Mouse (Mus musculus) hindbrain, embryonic 11.5 days (tissue): ENCODE data around the gene Cxcl16. TPM values are rescaled to one million over a fixed set of nuclear protein-coding genes. Genes with fewer than 3 reads are reported as not detected.

ENCODE experiments used
- ATAC-seq: fragments of 200-750 bp; cut with Nextera tagmentation; 2 replicates; pipeline ENCODE4 v1.8.0; 2017; ENCODE audit warnings: mild to moderate bottlenecking, moderate TSS enrichment, moderate library complexity; ENCODE audit not compliant: low FRiP score
- DNase-seq: peaks from one replicate; pipeline ENCODE4 v3.0.0-alpha.2; 2015; ENCODE audit warnings: low spot score
- H3K27ac ChIP-seq: fragments of 300-500 bp; sonication (generic); 2 replicates; pipeline ENCODE4 v1.5.1; 2014; ENCODE audit warnings: mild to moderate bottlenecking, low read depth, low read length
- H3K27me3 ChIP-seq: fragments of 300-500 bp; sonication (generic); 2 replicates; pipeline ENCODE4 v1.6.1; 2014; ENCODE audit warnings: mild to moderate bottlenecking, low read length, moderate library complexity, mixed read lengths; ENCODE audit not compliant: control insufficient read depth, insufficient read depth
- H3K36me3 ChIP-seq: fragments of 300-500 bp; sonication (generic); 2 replicates; pipeline ENCODE4 v1.6.1; 2014; ENCODE audit warnings: mild to moderate bottlenecking, low read length, moderate library complexity, mixed read lengths; ENCODE audit not compliant: control insufficient read depth, insufficient read depth
- H3K4me1 ChIP-seq: fragments of 300-500 bp; sonication (generic); replicated peaks from 2 replicates; pipeline ENCODE4 v1.6.1; 2014; ENCODE audit warnings: low read length, mixed read lengths; ENCODE audit not compliant: control insufficient read depth, insufficient read depth
- H3K4me2 ChIP-seq: fragments of 300-500 bp; sonication (generic); replicated peaks from 2 replicates; pipeline ENCODE4 v1.6.1; 2014; ENCODE audit warnings: mild to moderate bottlenecking, low read depth, low read length
- H3K4me3 ChIP-seq: fragments of 300-500 bp; sonication (generic); 2 replicates; pipeline ENCODE4 v1.5.1; 2014; ENCODE audit warnings: low read depth, low read length
- H3K9ac ChIP-seq: fragments of 300-500 bp; sonication (generic); 2 replicates; pipeline ENCODE4 v1.6.1; 2014; ENCODE audit warnings: low read depth, low read length
- H3K9me3 ChIP-seq: fragments of 300-500 bp; sonication (generic); 2 replicates; pipeline ENCODE4 v1.6.1; 2016; ENCODE audit warnings: low read length; ENCODE audit not compliant: control insufficient read depth
- WGBS: fragments of 180-500 bp; shearing (Covaris S2); extraction: QIAGEN DNeasy Blood & Tissue Kit; methylation state at CpG from one replicate; pipeline ENCODE4 v1.1.7; 2014; 5-methylcytosine and 5-hydroxymethylcytosine counted together
- polyA plus RNA-seq: library from polyadenylated mRNA; unstranded; fragments of >200 nt; fragmentation: Nextera tagmentation; extraction: Ambion mirVana; gene quantifications from 2 replicates; pipeline ENCODE4 v1.2.1, GENCODE M21; 2014

Gene Cxcl16
- polyA plus RNA-seq, result 0.42 and 1.2 TPM in 2 replicates

DNA sequence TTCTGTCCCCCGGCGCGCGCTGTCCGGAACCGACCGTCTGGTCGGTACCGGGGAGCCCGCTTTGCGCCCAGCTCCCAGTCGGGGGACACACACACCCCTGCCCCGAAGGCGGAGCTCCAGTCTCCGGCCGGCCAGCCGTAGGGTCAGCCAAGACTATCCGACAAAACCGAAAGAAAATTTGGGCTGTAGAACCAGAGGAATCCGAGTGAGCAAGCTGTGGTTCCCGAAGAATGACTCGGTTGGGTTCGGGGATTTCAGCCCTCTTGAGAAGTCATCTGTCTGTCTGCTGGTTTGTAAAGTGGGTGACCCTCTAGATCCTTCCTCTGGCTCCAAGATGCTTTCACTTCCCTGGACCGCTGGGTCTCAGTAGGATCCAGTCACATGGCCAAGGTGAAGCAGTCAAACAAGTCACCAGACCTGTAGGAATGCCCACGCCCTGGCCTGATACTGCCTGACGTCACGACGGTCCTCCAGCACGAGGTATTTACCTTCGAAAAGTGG, at the start of gene Cxcl16:
TSS of gene Cxcl16 (minus strand) at position 384 of the 501 bp plus-strand sequence.
- no peaks in the 10 kb centered on the region for H3K4me1 ChIP-seq
- no peaks in the 10 kb centered on the region for H3K36me3 ChIP-seq
- H3K4me3 ChIP-seq, result peak within 1 kb of the TSS; percentile 38
- H3K27ac ChIP-seq, result no peak within 1 kb of the TSS
- peak within 1 kb of the TSS; percentile 79 for H3K4me2 ChIP-seq
- DNase-seq (peak; percentile 35), ATAC-seq (no peak)
- 5% methylated on average over 30 of the region's 30 CpGs for WGBS
- H3K9me3 ChIP-seq, result no peaks in the 10 kb centered on the region
- H3K27me3 ChIP-seq, result peaks cover 22% of the 10 kb centered on the region
- H3K9ac ChIP-seq, result peak within 1 kb of the TSS; percentile 53

DNA sequence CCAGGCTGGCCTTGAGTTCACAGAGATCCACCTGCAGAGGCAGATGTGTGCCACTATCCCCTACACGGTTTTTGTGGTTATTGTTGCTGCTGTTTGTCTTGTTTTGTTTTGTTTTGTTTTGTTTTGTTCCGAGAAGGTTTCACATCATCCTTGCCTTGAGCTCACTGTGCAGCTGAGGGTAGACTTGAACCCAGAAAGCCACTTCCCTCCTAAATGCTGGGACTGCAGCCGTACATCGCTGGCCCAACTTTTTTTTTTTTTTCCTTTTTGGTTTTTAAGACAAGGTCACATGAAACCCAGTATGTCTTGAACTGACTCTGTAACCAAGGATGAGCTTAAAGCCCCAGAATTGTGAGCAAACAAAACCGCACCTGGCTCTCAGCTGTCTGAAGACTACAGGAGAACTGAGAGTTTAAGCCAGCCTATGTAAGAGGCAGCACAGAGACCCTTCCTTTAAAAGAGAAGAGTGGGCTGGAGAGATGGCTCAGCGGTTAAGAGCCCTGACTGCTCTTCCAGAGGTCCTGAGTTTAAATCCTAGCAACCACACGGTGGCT, 47.3 kb upstream of the Cxcl16 start:
- H3K9me3 ChIP-seq, result no peaks in the 10 kb centered on the region
- no peaks in the 10 kb centered on the region for H3K27me3 ChIP-seq
- 79% methylated on average over 7 of the region's 7 CpGs for WGBS
- H3K36me3 ChIP-seq, result no peaks in the 10 kb centered on the region
- no peak overlapping the region for H3K4me3 ChIP-seq
- no peak overlapping the region for H3K9ac ChIP-seq
- no peaks in the 10 kb centered on the region for H3K4me1 ChIP-seq
- no peak overlapping the region for H3K27ac ChIP-seq
- no peak for DNase-seq
- ATAC-seq, result no peak
- H3K4me2 ChIP-seq, result no peak overlapping the region

DNA sequence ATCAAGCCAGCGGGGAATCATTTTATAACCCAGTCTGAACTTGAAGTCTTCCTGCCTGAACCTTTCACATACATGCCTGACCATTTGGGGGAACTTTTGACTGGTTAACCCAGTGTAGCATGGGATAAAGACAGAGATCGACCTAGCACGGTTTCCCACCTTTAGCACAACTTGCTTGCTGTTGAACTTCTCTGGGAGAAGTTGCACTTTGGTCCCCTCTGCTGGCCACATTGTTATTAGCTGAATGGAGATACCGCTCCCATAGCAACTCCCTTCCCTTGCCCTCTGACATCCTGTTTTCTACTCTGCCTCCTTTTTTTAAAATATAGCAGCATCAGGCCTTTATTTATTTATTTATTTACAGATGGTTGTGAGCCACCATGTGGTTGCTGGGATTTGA, 46.6 kb upstream of the Cxcl16 start:
- peak; percentile 65 for DNase-seq
- Histone ChIP-seq H3K9me3 (no peaks in the 10 kb centered on the region), H3K9ac (no peak overlapping the region), H3K4me3 (no peak overlapping the region), H3K4me1 (no peaks in the 10 kb centered on the region), H3K27me3 (no peaks in the 10 kb centered on the region), H3K4me2 (no peak overlapping the region), H3K36me3 (no peaks in the 10 kb centered on the region), H3K27ac (no peak overlapping the region)
- no peak for ATAC-seq
- 34% methylated on average over 4 of the region's 4 CpGs for WGBS

DNA sequence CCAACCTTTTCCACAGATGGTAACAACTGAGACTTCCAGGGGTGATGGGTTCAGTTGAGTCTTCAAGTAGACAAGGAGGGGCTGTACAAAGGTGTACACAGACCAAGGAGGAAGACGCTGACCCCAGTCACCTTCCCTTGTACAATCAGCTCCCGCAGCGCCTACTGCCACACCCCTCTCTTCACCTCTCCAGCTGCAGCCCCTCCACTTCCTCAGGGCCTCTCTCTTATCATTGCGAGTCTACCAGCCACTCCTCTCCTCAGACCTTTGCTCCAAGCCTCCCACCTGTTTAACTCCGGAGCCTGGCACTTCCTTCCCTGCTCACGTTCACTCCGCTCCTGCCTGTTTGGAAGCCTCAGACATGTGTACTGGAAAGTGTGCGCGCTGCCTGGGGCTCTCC, 45.2 kb upstream of the Cxcl16 start, which contains the start of gene Tm4sf5:
TSS of gene Tm4sf5 (plus strand) at position 275 of the 400 bp plus-strand sequence.
- H3K4me2 ChIP-seq, result no peak within 1 kb of the TSS
- no peak within 1 kb of the TSS for H3K27ac ChIP-seq
- no peaks in the 10 kb centered on the region for H3K4me1 ChIP-seq
- H3K27me3 ChIP-seq, result no peaks in the 10 kb centered on the region
- H3K9me3 ChIP-seq, result no peaks in the 10 kb centered on the region
- no peak within 1 kb of the TSS for H3K4me3 ChIP-seq
- no peaks in the 10 kb centered on the region for H3K36me3 ChIP-seq
- 79% methylated on average over 9 of the region's 9 CpGs for WGBS
- H3K9ac ChIP-seq, result no peak within 1 kb of the TSS
- DNase-seq (no peak), ATAC-seq (no peak)

DNA sequence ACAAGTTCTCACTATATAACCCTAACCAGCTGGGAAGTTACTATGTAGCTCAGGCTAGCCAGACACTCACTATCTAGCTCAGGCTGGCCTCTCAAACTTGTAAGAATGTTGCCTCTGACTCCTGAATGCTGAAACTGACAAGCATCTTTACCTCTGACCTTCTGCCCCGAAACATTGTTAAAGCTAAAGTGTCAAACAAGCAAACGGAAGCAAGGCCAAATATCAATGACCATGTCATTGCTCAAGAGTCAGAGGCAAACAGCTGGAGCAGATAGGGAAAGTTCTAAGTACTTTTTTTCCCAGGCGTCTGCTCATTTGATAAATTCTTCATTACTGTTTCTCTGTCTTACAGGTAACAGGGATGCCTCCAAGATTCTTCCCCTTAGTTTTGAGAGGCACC, 42.2 kb upstream of the Cxcl16 start:
- ATAC-seq, result no peak
- Histone ChIP-seq H3K4me1 (no peaks in the 10 kb centered on the region), H3K27me3 (no peaks in the 10 kb centered on the region), H3K9ac (no peak overlapping the region), H3K36me3 (no peaks in the 10 kb centered on the region), H3K4me3 (no peak overlapping the region), H3K4me2 (no peak overlapping the region), H3K27ac (no peak overlapping the region), H3K9me3 (no peaks in the 10 kb centered on the region)
- 74% methylated on average over 3 of the region's 3 CpGs for WGBS
- no peak for DNase-seq

DNA sequence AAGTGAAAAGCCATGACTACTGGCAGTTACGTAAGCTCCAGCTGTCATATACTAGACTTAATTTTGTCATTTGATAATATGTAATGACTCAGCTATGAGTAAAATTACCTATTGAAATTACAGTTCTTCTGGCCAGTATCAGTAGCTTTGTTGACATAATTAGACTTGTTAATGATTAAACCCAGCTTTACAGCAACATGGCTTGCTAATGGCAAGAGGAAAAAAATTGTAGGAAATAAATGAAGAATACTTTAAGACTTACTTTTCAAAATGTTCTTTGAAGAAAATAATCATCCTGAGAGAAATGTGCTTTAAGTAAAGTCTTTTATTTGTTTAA, 40.7 kb upstream of the Cxcl16 start:
- Histone ChIP-seq H3K4me2 (no peak overlapping the region), H3K4me1 (no peaks in the 10 kb centered on the region), H3K27me3 (no peaks in the 10 kb centered on the region), H3K36me3 (no peaks in the 10 kb centered on the region), H3K9ac (no peak overlapping the region), H3K9me3 (no peaks in the 10 kb centered on the region), H3K27ac (no peak overlapping the region), H3K4me3 (no peak overlapping the region)
- DNase-seq (no peak), ATAC-seq (no peak)
- WGBS, result 98% methylated on average over 1 of the region's 1 CpGs

DNA sequence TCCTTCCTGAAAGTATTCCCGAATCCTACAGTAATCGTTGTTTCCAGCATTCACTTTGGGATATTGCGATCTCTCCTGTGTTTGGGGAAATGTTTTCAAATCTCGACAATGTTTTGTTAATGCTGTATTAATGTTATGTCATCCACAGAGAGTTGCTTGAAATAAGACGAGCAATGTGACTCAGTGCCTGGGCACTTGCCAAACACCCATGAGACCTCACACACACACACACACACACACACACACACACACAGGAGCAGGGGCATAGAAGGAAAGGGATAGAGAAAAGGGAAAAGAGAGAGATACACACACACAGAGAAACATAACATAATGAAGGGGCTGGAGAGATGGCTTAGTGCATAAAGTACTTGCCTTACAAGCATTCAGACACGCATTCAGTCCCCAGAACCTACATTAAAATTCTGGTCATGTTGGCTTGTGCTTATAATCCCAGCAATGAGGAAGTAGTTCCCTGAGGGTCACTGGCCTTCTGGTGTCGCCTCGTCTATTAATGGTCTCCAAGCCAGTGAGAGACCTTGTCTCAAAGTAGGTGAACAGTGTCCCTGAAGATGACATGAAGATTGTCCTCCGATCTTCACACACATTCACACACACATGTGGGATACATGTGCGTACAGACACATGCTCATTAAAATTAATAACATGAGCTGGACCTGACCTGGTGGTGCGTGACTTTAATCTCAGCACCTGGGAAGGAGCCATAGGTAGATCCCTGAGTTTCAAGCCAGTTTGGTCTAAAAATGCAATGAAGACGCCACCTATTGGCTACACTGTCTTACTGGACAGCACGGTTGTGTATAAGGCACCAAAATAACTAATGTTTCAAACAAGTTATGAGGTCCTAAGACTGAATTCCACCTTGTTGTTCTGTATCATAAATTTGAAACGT, 40.0 kb upstream of the Cxcl16 start:
- Histone ChIP-seq H3K4me2 (no peak overlapping the region), H3K27ac (no peak overlapping the region), H3K27me3 (no peaks in the 10 kb centered on the region), H3K9me3 (no peaks in the 10 kb centered on the region), H3K9ac (no peak overlapping the region), H3K4me1 (no peaks in the 10 kb centered on the region), H3K4me3 (no peak overlapping the region), H3K36me3 (no peaks in the 10 kb centered on the region)
- 78% methylated on average over 14 of the region's 14 CpGs for WGBS
- DNase-seq (no peak), ATAC-seq (no peak)

DNA sequence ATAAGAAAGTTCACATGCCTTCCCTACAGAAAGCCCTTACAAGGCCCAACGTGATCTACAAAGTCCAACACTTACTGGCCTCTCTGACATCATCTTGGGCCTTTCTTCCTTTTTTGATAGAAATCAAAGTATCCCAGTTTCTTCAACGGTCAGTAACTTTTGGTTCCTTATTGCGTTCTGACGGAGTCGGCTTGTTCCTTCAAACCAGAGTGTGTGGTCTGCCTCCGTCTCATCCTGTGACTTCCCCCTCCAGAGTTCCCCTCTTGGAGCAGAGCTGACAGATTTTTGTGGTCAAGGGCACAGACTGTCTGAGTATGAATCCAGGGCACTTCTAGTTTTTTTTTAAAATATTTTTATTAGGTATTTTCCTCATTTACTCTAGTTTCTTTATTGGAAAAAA, 29.9 kb upstream of the Cxcl16 start:
- H3K27me3 ChIP-seq, result no peaks in the 10 kb centered on the region
- H3K9ac ChIP-seq, result no peak overlapping the region
- no peaks in the 10 kb centered on the region for H3K36me3 ChIP-seq
- H3K4me3 ChIP-seq, result no peak overlapping the region
- H3K27ac ChIP-seq, result no peak overlapping the region
- WGBS, result 89% methylated on average over 6 of the region's 6 CpGs
- no peaks in the 10 kb centered on the region for H3K4me1 ChIP-seq
- DNase-seq (no peak), ATAC-seq (no peak)
- H3K9me3 ChIP-seq, result no peaks in the 10 kb centered on the region
- H3K4me2 ChIP-seq, result no peak overlapping the region

DNA sequence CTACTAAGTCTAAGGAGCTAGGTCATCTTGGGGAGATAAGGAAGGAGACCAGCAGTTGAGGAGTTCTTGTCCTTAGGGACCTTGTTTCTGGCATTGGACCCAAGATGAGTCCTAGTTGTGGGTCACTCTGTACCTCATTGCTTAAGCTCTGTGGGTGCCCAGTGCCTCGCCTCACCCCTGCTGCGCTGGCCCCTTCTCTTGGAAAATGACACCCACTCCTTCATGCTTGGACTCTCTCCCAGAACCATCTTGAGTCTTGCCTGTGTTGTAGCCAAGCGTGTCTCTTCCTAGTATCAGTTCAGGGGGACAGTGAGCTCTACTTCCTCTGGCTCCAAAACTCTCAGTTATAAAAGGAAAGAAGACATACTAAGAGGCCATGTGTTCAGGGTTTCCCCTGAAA, 29.4 kb upstream of the Cxcl16 start:
- DNase-seq, result no peak
- Histone ChIP-seq H3K27ac (no peak overlapping the region), H3K4me3 (no peak overlapping the region), H3K9me3 (no peaks in the 10 kb centered on the region), H3K36me3 (no peaks in the 10 kb centered on the region), H3K9ac (no peak overlapping the region), H3K4me1 (no peaks in the 10 kb centered on the region), H3K4me2 (no peak overlapping the region), H3K27me3 (no peaks in the 10 kb centered on the region)
- WGBS, result 83% methylated on average over 3 of the region's 3 CpGs
- ATAC-seq, result no peak
